Mouse (Mus musculus) MEL (cell line): ENCODE data around the gene Gm10717.
"Not testable (repeated sequence)": the region's sequence is repeated elsewhere in the genome, so short reads cannot be mapped to it uniquely, and the experiment has no call there.

Experiments used
- BHLHE40 ChIP-seq: IDR thresholded peaks from 2 replicates; pipeline ENCODE4 v1.6.1; 2012; ENCODE audit warnings: low read depth, mild to moderate bottlenecking, inconsistent platforms, low read length, improper control_type of control experiment, borderline replicate concordance
- CHD2 ChIP-seq: IDR thresholded peaks from 2 replicates; pipeline ENCODE4 v1.6.1; 2011; ENCODE audit warnings: low read length, improper control_type of control experiment
- CTCF ChIP-seq, 3 experiments: IDR thresholded peaks in 2 of 3; conservative IDR thresholded peaks in 1 of 3; 2 replicates each; pipeline ENCODE4 v1.5.1; 2011 to 2012; ENCODE audit warnings: low read length in 3 of 3, low read depth in 2 of 3, mild to moderate bottlenecking in 2 of 3, improper control_type of control experiment in 1 of 3, inconsistent platforms in 1 of 3, mixed read lengths in 1 of 3, moderate library complexity in 1 of 3; ENCODE audit not compliant: control insufficient read depth in 1 of 3, insufficient read depth in 1 of 3, poor library complexity in 1 of 3, severe bottlenecking in 1 of 3
- E2F4 ChIP-seq: IDR thresholded peaks from 2 replicates; pipeline ENCODE4 v1.6.1; 2011; ENCODE audit warnings: low read depth, low read length, improper control_type of control experiment, borderline replicate concordance
- ELF1 ChIP-seq: IDR thresholded peaks from 2 replicates; pipeline ENCODE4 v1.6.1; 2014; ENCODE audit warnings: low read depth, mild to moderate bottlenecking, inconsistent platforms, low read length, improper control_type of control experiment, moderate library complexity
- EP300 ChIP-seq, 2 experiments: IDR thresholded peaks; 2 replicates each; pipeline ENCODE4 v1.6.1; 2011; ENCODE audit warnings: improper control_type of control experiment in 2 of 2, low read length in 2 of 2, low read depth in 1 of 2, mild to moderate bottlenecking in 1 of 2
- MXI1 ChIP-seq: IDR thresholded peaks from 2 replicates; pipeline ENCODE4 v1.6.1; 2011; ENCODE audit warnings: mild to moderate bottlenecking, low read depth, low read length, improper control_type of control experiment
- MYB ChIP-seq: IDR thresholded peaks from 2 replicates; pipeline ENCODE4 v1.6.1; 2011; ENCODE audit warnings: mild to moderate bottlenecking, low read depth, low read length, improper control_type of control experiment
- NRF1 ChIP-seq: IDR thresholded peaks from 2 replicates; pipeline ENCODE4 v1.6.1; 2014; ENCODE audit warnings: low read depth, mild to moderate bottlenecking, inconsistent platforms, low read length, improper control_type of control experiment, moderate library complexity; ENCODE audit not compliant: poor library complexity, insufficient read depth, severe bottlenecking
- POLR2A ChIP-seq, 2 experiments: IDR thresholded peaks; 2 replicates each; pipeline ENCODE4 v1.6.1; 2011 to 2012; ENCODE audit warnings: low read length in 2 of 2, mild to moderate bottlenecking in 2 of 2, control low read depth in 1 of 2, improper control_type of control experiment in 1 of 2, low read depth in 1 of 2, moderate library complexity in 1 of 2; ENCODE audit not compliant: control insufficient read depth in 1 of 2, insufficient read depth in 1 of 2, poor library complexity in 1 of 2
- POLR2AphosphoS2 ChIP-seq: IDR thresholded peaks from 2 replicates; pipeline ENCODE4 v1.6.1; 2011; ENCODE audit warnings: low read length, improper control_type of control experiment
- TBP ChIP-seq: IDR thresholded peaks from 2 replicates; pipeline ENCODE4 v1.8.0; 2011; ENCODE audit warnings: low read depth, low read length, improper control_type of control experiment
- USF1 ChIP-seq: IDR thresholded peaks from 2 replicates; pipeline ENCODE4 v1.6.1; 2014; ENCODE audit warnings: low read depth, mild to moderate bottlenecking, inconsistent platforms, low read length, improper control_type of control experiment, moderate library complexity
- ZNF384 ChIP-seq: IDR thresholded peaks from 2 replicates; pipeline ENCODE4 v1.6.1; 2012; ENCODE audit warnings: low read depth, mild to moderate bottlenecking, inconsistent platforms, low read length, improper control_type of control experiment

GRCm38 (mm10) chr9:3019835-3020727 lies 5.1 kb upstream of the Gm10717 start:
- not testable (repeated sequence) for TF ChIP-seq EP300 (IDR thresholded peaks at IDR 0.05; ENCODE audit: low read depth in 1 of 2, low read length in 2 of 2); POLR2AphosphoS2; CTCF (IDR thresholded peaks at IDR 0.05 in 2 of 3, conservative IDR thresholded peaks at IDR 0.05 in 1 of 3; ENCODE audit: control insufficient read depth in 1 of 3, insufficient read depth in 1 of 3, low read depth in 2 of 3, low read length in 3 of 3, poor library complexity in 1 of 3, severe bottlenecking in 1 of 3); ZNF384; POLR2A (IDR thresholded peaks at IDR 0.05; ENCODE audit: control insufficient read depth in 1 of 2, insufficient read depth in 1 of 2, low read depth in 1 of 2, low read length in 2 of 2, poor library complexity in 1 of 2); MYB; BHLHE40; NRF1; TBP; MXI1; E2F4; CHD2; USF1; ELF1
